Mouse (Mus musculus) CH12.LX (cell line): Measurements from ENCODE around the gene Junb. TPM values are rescaled to one million over a fixed set of nuclear protein-coding genes. Genes with fewer than 3 reads are reported as not detected.

ENCODE experiments used
- DNase-seq: peaks from one replicate; pipeline ENCODE4 v3.0.0-alpha.2; 2013; ENCODE audit errors: extremely low read depth
- H3K27ac ChIP-seq: 2 replicates; pipeline ENCODE4 v1.5.1; 2012; ENCODE audit warnings: low read depth, mild to moderate bottlenecking, control low read depth, moderate library complexity; ENCODE audit not compliant: insufficient read depth
- H3K27me3 ChIP-seq: replicated peaks from 2 replicates; pipeline ENCODE3; 2012; ENCODE audit warnings: inconsistent platforms
- H3K36me3 ChIP-seq, 2 experiments: replicated peaks in 1 of 2; 2 replicates each; pipeline versions ENCODE3 to v1.6.1; 2012; ENCODE audit warnings: inconsistent platforms in 1 of 2, low read length in 1 of 2, mild to moderate bottlenecking in 1 of 2, mixed read lengths in 1 of 2, moderate library complexity in 1 of 2; ENCODE audit not compliant: control insufficient read depth in 1 of 2, insufficient read depth in 1 of 2
- H3K4me1 ChIP-seq, 2 experiments: 2 replicates each; pipeline ENCODE4 v1.6.1; 2012; ENCODE audit warnings: inconsistent platforms in 1 of 2, moderate library complexity in 1 of 2; ENCODE audit not compliant: insufficient read depth in 2 of 2, control insufficient read depth in 1 of 2
- H3K4me2 ChIP-seq: 2 replicates; pipeline ENCODE4 v1.6.1; 2012; ENCODE audit warnings: low read depth, mild to moderate bottlenecking, control low read depth; ENCODE audit not compliant: poor library complexity, insufficient read depth, severe bottlenecking
- H3K4me3 ChIP-seq, 3 experiments: fragments of 150-350 bp in 1 of 3; sonication (generic) in 1 of 3; replicated peaks in 1 of 3; 2 replicates each; pipeline versions ENCODE3 to v1.5.1; 2011 to 2012; ENCODE audit warnings: low read depth in 2 of 3, low read length in 2 of 3, mild to moderate bottlenecking in 2 of 3, moderate library complexity in 2 of 3, control low read depth in 1 of 3, improper control_type of control experiment in 1 of 3, inconsistent platforms in 1 of 3, mixed read lengths in 1 of 3; ENCODE audit not compliant: poor library complexity in 1 of 3
- H3K79me2 ChIP-seq: replicated peaks from 2 replicates; pipeline ENCODE4 v1.6.1; 2012; ENCODE audit warnings: mild to moderate bottlenecking, moderate library complexity; ENCODE audit not compliant: control insufficient read depth, poor library complexity, insufficient read depth, severe bottlenecking; ENCODE audit errors: extremely low read depth
- H3K9ac ChIP-seq: 2 replicates; pipeline ENCODE4 v1.6.1; 2012; ENCODE audit warnings: low read depth, mild to moderate bottlenecking, control low read depth, moderate library complexity; ENCODE audit not compliant: insufficient read depth
- H3K9me3 ChIP-seq: replicated peaks from 2 replicates; pipeline ENCODE3; 2012; ENCODE audit warnings: low read length, inconsistent platforms, mixed read lengths
- BHLHE40 ChIP-seq: IDR thresholded peaks from 2 replicates; pipeline ENCODE4 v1.6.1; 2011; ENCODE audit warnings: mild to moderate bottlenecking, low read depth, low read length, improper control_type of control experiment
- CHD1 ChIP-seq: IDR thresholded peaks from 2 replicates; pipeline ENCODE4 v1.6.1; 2012; ENCODE audit warnings: low read depth, low read length, improper control_type of control experiment, inconsistent platforms
- CHD2 ChIP-seq: IDR thresholded peaks from 2 replicates; pipeline ENCODE4 v1.6.1; 2011; ENCODE audit warnings: low read length, improper control_type of control experiment
- ELF1 ChIP-seq: IDR thresholded peaks from 2 replicates; pipeline ENCODE4 v1.6.1; 2014; ENCODE audit warnings: low read depth, mild to moderate bottlenecking, inconsistent platforms, low read length, improper control_type of control experiment
- EP300 ChIP-seq: IDR thresholded peaks from 2 replicates; pipeline ENCODE4 v1.6.1; 2011; ENCODE audit warnings: low read length, improper control_type of control experiment
- ETS1 ChIP-seq: conservative IDR thresholded peaks from 2 replicates; pipeline ENCODE4 v1.6.1; 2012; ENCODE audit warnings: low read depth, mild to moderate bottlenecking, inconsistent platforms, low read length, improper control_type of control experiment, moderate library complexity
- HCFC1 ChIP-seq: IDR thresholded peaks from 2 replicates; pipeline ENCODE4 v1.6.1; 2012; ENCODE audit warnings: low read depth, mild to moderate bottlenecking, inconsistent platforms, low read length, improper control_type of control experiment
- IRF4 ChIP-seq: IDR thresholded peaks from 2 replicates; pipeline ENCODE4 v1.6.1; 2014; ENCODE audit warnings: low read depth, mild to moderate bottlenecking, inconsistent platforms, low read length, improper control_type of control experiment
- JUN ChIP-seq: IDR thresholded peaks from 2 replicates; pipeline ENCODE4 v1.6.1; 2011; ENCODE audit warnings: low read depth, mild to moderate bottlenecking, low read length, improper control_type of control experiment, moderate library complexity; ENCODE audit not compliant: insufficient read depth
- MAFK ChIP-seq: IDR thresholded peaks from 2 replicates; pipeline ENCODE4 v1.6.1; 2011; ENCODE audit warnings: low read length, improper control_type of control experiment; ENCODE audit not compliant: insufficient replicate concordance
- MAZ ChIP-seq: IDR thresholded peaks from 2 replicates; pipeline ENCODE4 v1.6.1; 2012; ENCODE audit warnings: low read depth, mild to moderate bottlenecking, inconsistent platforms, low read length, improper control_type of control experiment, moderate library complexity
- MYC ChIP-seq: IDR thresholded peaks from 2 replicates; pipeline ENCODE4 v1.6.1; 2011; ENCODE audit warnings: low read depth, mild to moderate bottlenecking, improper control_type of control experiment, low read length
- NRF1 ChIP-seq: IDR thresholded peaks from 2 replicates; pipeline ENCODE4 v1.6.1; 2014; ENCODE audit warnings: low read depth, mild to moderate bottlenecking, inconsistent platforms, low read length, improper control_type of control experiment, moderate library complexity
- POLR2A ChIP-seq: IDR thresholded peaks from 2 replicates; pipeline ENCODE4 v1.6.1; 2011; ENCODE audit warnings: low read depth, mild to moderate bottlenecking, improper control_type of control experiment, low read length
- RCOR1 ChIP-seq: conservative IDR thresholded peaks from 2 replicates; pipeline ENCODE4 v1.6.1; 2012; ENCODE audit warnings: low read depth, mild to moderate bottlenecking, inconsistent platforms, low read length, improper control_type of control experiment
- SIN3A ChIP-seq: IDR thresholded peaks from 2 replicates; pipeline ENCODE4 v1.6.1; 2012; ENCODE audit warnings: low read length, improper control_type of control experiment, inconsistent platforms
- TBP ChIP-seq: conservative IDR thresholded peaks from 2 replicates; pipeline ENCODE4 v1.6.1; 2011; ENCODE audit warnings: low read depth, low read length, improper control_type of control experiment
- TCF12 ChIP-seq: IDR thresholded peaks from 2 replicates; pipeline ENCODE4 v1.6.1; 2014; ENCODE audit warnings: low read depth, mild to moderate bottlenecking, inconsistent platforms, low read length, improper control_type of control experiment
- UBTF ChIP-seq: IDR thresholded peaks from 2 replicates; pipeline ENCODE4 v1.6.1; 2012; ENCODE audit warnings: low read depth, mild to moderate bottlenecking, inconsistent platforms, low read length, improper control_type of control experiment, moderate library complexity
- USF1 ChIP-seq: IDR thresholded peaks from 2 replicates; pipeline ENCODE4 v1.6.1; 2014; ENCODE audit warnings: low read depth, mild to moderate bottlenecking, inconsistent platforms, low read length, improper control_type of control experiment
- USF2 ChIP-seq: conservative IDR thresholded peaks from 2 replicates; pipeline ENCODE4 v1.6.1; 2011; ENCODE audit warnings: low read depth, low read length, improper control_type of control experiment
- ZC3H11A ChIP-seq: IDR thresholded peaks from 2 replicates; pipeline ENCODE4 v1.6.1; 2012; ENCODE audit warnings: low read depth, mild to moderate bottlenecking, inconsistent platforms, low read length, improper control_type of control experiment
- ZMIZ1 ChIP-seq: IDR thresholded peaks from 2 replicates; pipeline ENCODE4 v1.6.1; 2012; ENCODE audit warnings: low read depth, mild to moderate bottlenecking, inconsistent platforms, low read length, improper control_type of control experiment
- ZNF384 ChIP-seq: IDR thresholded peaks from 2 replicates; pipeline ENCODE4 v1.6.1; 2012; ENCODE audit warnings: low read depth, low read length, improper control_type of control experiment, inconsistent platforms
- dilution Hi-C: fragments of 300-500 bp; cut with MboI; formaldehyde crosslinking; loops from 2 replicates; pipeline ENCODE4 v1.14.3; 2020; ENCODE audit warnings: low sequenced_read_pairs; ENCODE audit not compliant: extremely low pct_unique_long_range_greater_than_20kb, extremely low pct_ligation_motif_present
- in situ Hi-C: fragments of 300-500 bp; cut with MboI; formaldehyde crosslinking; loops from 3 replicates; pipeline ENCODE4 v1.14.3; 2019; ENCODE audit warnings: low sequenced_read_pairs, low pct_ligation_motif_present, low pct_unique_long_range_greater_than_20kb, mixed read lengths
- polyA plus RNA-seq: library from polyadenylated mRNA; unstranded; fragments of >175 nt; gene quantifications from 2 replicates; pipeline ENCODE4 v1.2.1, GENCODE M21; 2012; ENCODE audit warnings: low read depth; ENCODE audit not compliant: insufficient read length
- total RNA-seq, 2 experiments: library from RNA; depleted of rRNA; stranded (reverse); fragments of 300-350 nt in 1 of 2; fragments of >200 nt in 1 of 2; gene quantifications; 2 replicates each; pipeline ENCODE4 v1.2.3; 2012 to 2014

Gene Junb
- total and polyA plus RNA-seq, 3 experiments, result 63.4 to 342 (median 217) TPM

DNA sequence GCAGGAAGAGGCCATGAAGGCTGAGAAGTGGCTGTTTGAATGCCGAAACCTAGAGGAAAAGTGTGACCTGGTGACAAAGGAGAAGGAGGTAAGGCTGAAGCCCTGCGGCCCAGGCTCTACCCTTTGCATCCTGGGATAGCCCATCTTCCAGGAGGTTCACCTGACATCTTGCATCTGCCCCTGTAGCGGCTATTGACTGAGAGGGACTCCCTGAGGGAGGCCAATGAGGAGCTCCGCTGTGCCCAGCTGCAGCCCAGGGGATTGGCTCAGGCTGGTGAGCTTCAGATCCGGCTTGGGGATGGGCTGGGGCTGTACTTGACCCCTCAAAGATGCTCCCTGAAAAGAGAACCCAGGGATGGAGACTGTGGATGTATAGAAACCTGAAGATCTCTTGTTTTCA, 18.5 kb upstream of the Junb start:
- no peak overlapping the region for H3K9ac ChIP-seq
- H3K4me3 ChIP-seq, result no peak overlapping the region
- peaks cover 4 to 16% of the 10 kb centered on the region in 2 experiments for H3K4me1 ChIP-seq
- no peaks in the 10 kb centered on the region for H3K9me3 ChIP-seq
- DNase-seq, result no peak
- H3K4me2 ChIP-seq, result no peak overlapping the region
- TF ChIP-seq RCOR1 (no peak), USF1 (no peak), POLR2A (no peak), ZNF384 (no peak), TBP (no peak), IRF4 (no peak), EP300 (no peak), MAFK (no peak), ELF1 (no peak), NRF1 (no peak), MAZ (no peak), HCFC1 (no peak), MYC (no peak), ETS1 (no peak), ZMIZ1 (no peak), USF2 (no peak), BHLHE40 (no peak), SIN3A (no peak)
- no peaks in the 10 kb centered on the region for H3K79me2 ChIP-seq
- in situ Hi-C loops (no loop called here), dilution Hi-C loops (no loop called here)
- peaks cover 26 to 65% of the 10 kb centered on the region in 2 experiments for H3K36me3 ChIP-seq
- no peak overlapping the region for H3K27ac ChIP-seq
- no peaks in the 10 kb centered on the region for H3K27me3 ChIP-seq

DNA sequence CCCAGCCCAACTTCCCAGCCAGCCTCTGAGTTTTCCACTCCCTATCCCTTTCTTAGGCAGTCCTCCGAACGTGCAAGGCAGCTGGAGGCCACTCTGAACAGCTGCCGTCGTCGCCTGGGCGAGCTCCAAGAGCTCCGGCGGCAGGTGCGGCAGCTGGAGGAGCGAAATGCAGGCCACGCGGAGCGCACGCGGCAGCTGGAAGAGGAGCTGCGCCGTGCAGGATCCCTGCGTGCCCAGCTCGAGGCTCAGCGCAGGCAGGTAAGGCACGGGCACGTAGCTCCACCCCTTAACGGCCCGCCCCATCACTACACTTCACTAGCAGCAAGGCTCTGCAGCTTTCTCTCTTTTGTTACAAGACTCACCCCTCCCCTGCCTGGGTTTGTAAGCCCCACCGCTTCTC, 17.2 kb upstream of the Junb start:
- H3K79me2 ChIP-seq, result no peaks in the 10 kb centered on the region
- no peak for DNase-seq
- H3K4me1 ChIP-seq, result peaks cover 10 to 25% of the 10 kb centered on the region in 2 experiments
- no peak overlapping the region for H3K4me2 ChIP-seq
- H3K27ac ChIP-seq, result no peak overlapping the region
- H3K9me3 ChIP-seq, result no peaks in the 10 kb centered on the region
- H3K27me3 ChIP-seq, result no peaks in the 10 kb centered on the region
- in situ Hi-C loops (no loop called here), dilution Hi-C loops (no loop called here)
- peaks cover 22 to 58% of the 10 kb centered on the region in 2 experiments for H3K36me3 ChIP-seq
- no peak overlapping the region for H3K9ac ChIP-seq
- no peak for TF ChIP-seq JUN
- TF ChIP-seq TBP, result no peak
- no peak for TF ChIP-seq TCF12
- no peak for TF ChIP-seq ZC3H11A
- TF ChIP-seq BHLHE40, result no peak
- no peak for TF ChIP-seq CHD2
- TF ChIP-seq UBTF, result no peak
- no peak for TF ChIP-seq CHD1
- no peak for TF ChIP-seq RCOR1
- no peak overlapping the region for H3K4me3 ChIP-seq
